Mouse (Mus musculus) heart, postnatal 25 days (tissue): ENCODE measurements around the gene Ddx49. TPM values are rescaled to one million over a fixed set of nuclear protein-coding genes. Genes with fewer than 3 reads are reported as not detected.

Source experiments
- DNase-seq: peaks from one replicate; pipeline ENCODE4 v3.0.0; 2022; ENCODE audit warnings: low spot score
- intact Hi-C: fragments of 180-260 bp; cut with DNase I; formaldehyde crosslinking; loops from one replicate; pipeline ENCODE4 v1.15.1; 2025
- total RNA-seq, 2 experiments: library from RNA; stranded (reverse); gene quantifications; 2 replicates each; pipeline ENCODE4 v1.2.3; 2021

Ddx49 gene
- total RNA-seq, 2 experiments from 2014 or later: 24.7 to 33.8 TPM

- intact Hi-C loops: no loop called here
- DNase-seq: peak; percentile 17
These were observed 29.3 kb downstream of the Ddx49 start for GRCm38 (mm10) chr8:70272949-70273348.

- intact Hi-C loops: no loop called here
- DNase-seq: no peak
These were observed 33.3 kb downstream of the Ddx49 start for GRCm38 (mm10) chr8:70268799-70269565.

- no peak for DNase-seq
- intact Hi-C loops: no loop called here
These were observed 34.0 kb downstream of the Ddx49 start for GRCm38 (mm10) chr8:70268311-70268710.

- DNase-seq: no peak
- intact Hi-C loops: no loop called here
These were observed 34.6 kb downstream of the Ddx49 start for GRCm38 (mm10) chr8:70267674-70268073.

- intact Hi-C loops: no loop called here
- DNase-seq: no peak
These were observed 43.2 kb downstream of the Ddx49 start for GRCm38 (mm10) chr8:70259043-70259442.

GRCm38 (mm10) chr8:70258600-70258999 is 43.7 kb downstream of the Ddx49 start:
- intact Hi-C loops: no loop called here
- DNase-seq: no peak

GRCm38 (mm10) chr8:70257456-70257855 is 44.8 kb downstream of the Ddx49 start:
- intact Hi-C loops: no loop called here
- DNase-seq: no peak

GRCm38 (mm10) chr8:70254628-70255027 is 47.7 kb downstream of the Ddx49 start:
- DNase-seq: no peak
- intact Hi-C loops: no loop called here

- intact Hi-C loops: no loop called here
These were observed 54.4 kb downstream of the Ddx49 start for GRCm38 (mm10) chr8:70247841-70248240.

GRCm38 (mm10) chr8:70246622-70247021 is 55.7 kb downstream of the Ddx49 start:
- no peak for DNase-seq
- intact Hi-C loops: no loop called here

More at GRCm38 (mm10) chr8:70247841-70248240, 54.4 kb downstream of the Ddx49 start:
- no peak for DNase-seq

Other genes with a start within 250 kb of the Ddx49 start
- 1 to 10 TPM; 1.1 to 1.3 TPM for gene Tm6sf2, start 229.6 kb downstream of the Ddx49 start, total RNA-seq
- not detected for gene Hapln4, start 219.0 kb downstream of the Ddx49 start, total RNA-seq
- under 1 TPM in 1 of 2 experiments, not detected in 1; 0.03 TPM for gene Ncan, start 181.6 kb downstream of the Ddx49 start, total RNA-seq
- gene Nr2c2ap, start 171.2 kb downstream of the Ddx49 start, total RNA-seq: 1 to 10 TPM; 5.4 to 7.6 TPM
- gene Rfxank, start 163.3 kb downstream of the Ddx49 start, total RNA-seq: 10 to 100 TPM; 20.9 to 21.5 TPM
- gene Borcs8, start 163.0 kb downstream of the Ddx49 start, total RNA-seq: 10 to 100 TPM; 21.2 to 25.5 TPM
- under 1 TPM in 1 of 2 experiments, not detected in 1; 0.31 TPM for gene Mef2b, start 162.8 kb downstream of the Ddx49 start, total RNA-seq
- 10 to 100 TPM; 93.0 to 98.1 TPM for gene Tmem161a, start 130.1 kb downstream of the Ddx49 start, total RNA-seq
- gene Slc25a42, start 90.2 kb downstream of the Ddx49 start, total RNA-seq: 10 to 100 TPM; 48.1 to 48.4 TPM
- gene Sugp2, start 68.3 kb downstream of the Ddx49 start, total RNA-seq: 10 to 100 TPM; 38.9 to 41.5 TPM
- 1 to 10 TPM; 7.6 to 8.0 TPM for gene Armc6, start 68.0 kb downstream of the Ddx49 start, total RNA-seq
- gene Homer3, start 19.7 kb downstream of the Ddx49 start, total RNA-seq: 10 to 100 TPM; 12.0 to 12.3 TPM
- 100 to 1,000 TPM; 145 to 159 TPM for gene Cope, start within 50 bp of the Ddx49 start, total RNA-seq
- under 1 TPM; 0.31 to 0.39 TPM for gene Cers1, start 13.3 kb upstream of the Ddx49 start, total RNA-seq
- gene Gdf1, start 27.3 kb upstream of the Ddx49 start, total RNA-seq: under 1 TPM in 1 of 2 experiments, not detected in 1; 0.21 TPM
- 10 to 100 TPM; 43.2 to 46.3 TPM for gene Upf1, start 50.8 kb upstream of the Ddx49 start, total RNA-seq
- gene Comp, start 71.1 kb upstream of the Ddx49 start, total RNA-seq: 1 to 10 TPM; 6.1 to 7.0 TPM
- gene Crtc1, start 137.1 kb upstream of the Ddx49 start, total RNA-seq: 10 to 100 TPM; 10.3 to 10.6 TPM
- gene Klhl26, start 174.5 kb upstream of the Ddx49 start, total RNA-seq: 1 to 10 TPM; 7.6 to 7.7 TPM
- gene Tmem59l, start 184.9 kb upstream of the Ddx49 start, total RNA-seq: not detected
- under 1 TPM; 0.34 to 0.81 TPM for gene Crlf1, start 190.7 kb upstream of the Ddx49 start, total RNA-seq
- gene Rex1bd, start 204.3 kb upstream of the Ddx49 start, total RNA-seq: 100 to 1,000 TPM; 102 TPM
- gene Uba52, start 208.3 kb upstream of the Ddx49 start, total RNA-seq: 1,000 to 10,000 TPM; 1,533 to 1,573 TPM
- 100 to 1,000 TPM; 130 to 135 TPM for gene Fkbp8, start 225.2 kb upstream of the Ddx49 start, total RNA-seq
- gene Kxd1, start 225.5 kb upstream of the Ddx49 start, total RNA-seq: 10 to 100 TPM; 73.6 to 76.6 TPM
- gene Ell, start 237.0 kb upstream of the Ddx49 start, total RNA-seq: 10 to 100 TPM; 11.7 to 13.3 TPM